Mouse (Mus musculus): ENCODE results near the gene Insig2. TPM values are rescaled to one million over a fixed set of nuclear protein-coding genes. Genes with fewer than 3 reads are reported as not detected.

The Insig2 gene
- total RNA-seq, 2 experiments from 2014 or later: 48.0 to 55.9 TPM

- DNase-seq: peak; percentile 95
- intact Hi-C loops (cut with DNase I): loop anchor here (5.0 kb wide), 2 partner anchors 70 to 240 kb away; partner anchors contain the start of gene Ddx18
Observed at GRCm38 (mm10) chr1:121327344-121328192, 4.8 kb downstream of the Insig2 start.

GRCm38 (mm10) chr1:121326591-121327343 is 5.6 kb downstream of the Insig2 start:
- DNase-seq: no peak
- intact Hi-C loops (cut with DNase I): loop anchor here (5.0 kb wide), 2 partner anchors 71 to 241 kb away; partner anchors contain the start of gene Ddx18

GRCm38 (mm10) chr1:121323501-121323900 is 8.9 kb downstream of the Insig2 start:
- no peak for DNase-seq
- intact Hi-C loops (cut with DNase I): no loop called here

GRCm38 (mm10) chr1:121314766-121315428 is 17.5 kb downstream of the Insig2 start:
- intact Hi-C loops (cut with DNase I): no loop called here
- DNase-seq: no peak

GRCm38 (mm10) chr1:121313181-121313580 is 19.2 kb downstream of the Insig2 start:
- intact Hi-C loops (cut with DNase I): no loop called here
- DNase-seq: no peak

- DNase-seq: no peak
- intact Hi-C loops (cut with DNase I): no loop called here
Observed at GRCm38 (mm10) chr1:121312326-121312725, 20.1 kb downstream of the Insig2 start.

GRCm38 (mm10) chr1:121296717-121297255 is 35.6 kb downstream of the Insig2 start:
- no peak for DNase-seq
- intact Hi-C loops (cut with DNase I): no loop called here

GRCm38 (mm10) chr1:121293571-121293970 is 38.8 kb downstream of the Insig2 start:
- DNase-seq: peak in 1 of 2 experiments; percentile 11
- intact Hi-C loops (cut with DNase I): no loop called here

- intact Hi-C loops (cut with DNase I): no loop called here
- no peak for DNase-seq
Observed at GRCm38 (mm10) chr1:121290841-121291240, 41.5 kb downstream of the Insig2 start.

- intact Hi-C loops (cut with DNase I): no loop called here
- no peak for DNase-seq
Observed at GRCm38 (mm10) chr1:121290340-121290739, 42.0 kb downstream of the Insig2 start.

GRCm38 (mm10) chr1:121284197-121284596 is 48.2 kb downstream of the Insig2 start:
- DNase-seq: no peak
- intact Hi-C loops (cut with DNase I): no loop called here

- DNase-seq: no peak
Observed at GRCm38 (mm10) chr1:121280501-121280900, 51.9 kb downstream of the Insig2 start.

GRCm38 (mm10) chr1:121278370-121278769 is 54.0 kb downstream of the Insig2 start:
- intact Hi-C loops (cut with DNase I): no loop called here
- DNase-seq: no peak

More at GRCm38 (mm10) chr1:121280501-121280900, 51.9 kb downstream of the Insig2 start:
- intact Hi-C loops (cut with DNase I): no loop called here

- intact Hi-C loops (cut with DNase I): no loop called here
Observed at GRCm38 (mm10) chr1:121277466-121277865, 54.9 kb downstream of the Insig2 start.

GRCm38 (mm10) chr1:121275961-121276506 is 56.4 kb downstream of the Insig2 start:
- intact Hi-C loops (cut with DNase I): no loop called here
- no peak for DNase-seq

More at GRCm38 (mm10) chr1:121277466-121277865, 54.9 kb downstream of the Insig2 start:
- DNase-seq: no peak

GRCm38 (mm10) chr1:121260171-121260741 is 72.1 kb downstream of the Insig2 start:
- intact Hi-C loops (cut with DNase I): no loop called here
- no peak for DNase-seq
